Mouse (Mus musculus): ENCODE results near the gene Tspan2. TPM values are rescaled to one million over a fixed set of nuclear protein-coding genes. Genes with fewer than 3 reads are reported as not detected.
A peak's percentile ranks its signal among the peaks of the same experiment; 100 is the strongest.

Tspan2 gene
- 6.1 and 6.7 TPM in 2 replicates for polyA plus RNA-seq (2012; rRNA removed)
- polyA plus RNA-seq (2014; fragmentation: Nextera tagmentation; extraction: Ambion mirVana), result 7.8 and 8.4 TPM in 2 replicates

- no peak for TF ChIP-seq POLR2A (IDR thresholded peaks at IDR 0.05; ENCODE audit: borderline replicate concordance, extremely low read depth, insufficient read depth, insufficient read length)
- WGBS, result 1% methylated on average over 31 of the region's 54 CpGs
- no peak for DNase-seq (ENCODE audit: low spot score)
- no peaks in the 10 kb centered on the region for H3K36me3 ChIP-seq (ENCODE audit: control insufficient read depth, insufficient read depth, low read length)
- peak within 1 kb of the TSS; percentile 48; the same call in 1 of the 2 replicates for H3K27ac ChIP-seq (replicated peaks; ENCODE audit: low read depth, low read length)
- H3K27me3 ChIP-seq (ENCODE audit: control insufficient read depth, insufficient read depth, low read length), result no peaks in the 10 kb centered on the region
- H3K9me3 ChIP-seq (ENCODE audit: control insufficient read depth, low read length), result no peaks in the 10 kb centered on the region
- peak within 1 kb of the TSS; percentile 68 for H3K4me3 ChIP-seq (replicated peaks; ENCODE audit: low read length)
- peak within 1 kb of the TSS; percentile 88 for H3K4me2 ChIP-seq (replicated peaks; ENCODE audit: low read depth, low read length, severe bottlenecking)
- H3K9ac ChIP-seq (ENCODE audit: low read depth, low read length, severe bottlenecking), result peak within 1 kb of the TSS; percentile 65
- ATAC-seq (ENCODE audit: low FRiP score, low read depth), result peak; percentile 81
- 0 out of 2 replicates have a peak, but pooled peaks cover 2% of the 10 kb centered on the region for H3K4me1 ChIP-seq (ENCODE audit: control insufficient read depth, insufficient read depth, low read length)
These were observed at the start of gene Tspan2 for GRCm38 (mm10) chr3:102734313-102735030. Gene Tspan2, plus strand, starts transcription at chr3:102734529.

GRCm38 (mm10) chr3:102686861-102687260 lies 47.5 kb upstream of the Tspan2 start:
- Histone ChIP-seq H3K27me3 (ENCODE audit: control insufficient read depth, insufficient read depth, low read length) (no peaks in the 10 kb centered on the region), H3K9me3 (ENCODE audit: control insufficient read depth, low read length) (no peaks in the 10 kb centered on the region), H3K4me1 (ENCODE audit: control insufficient read depth, insufficient read depth, low read length) (0 out of 2 replicates have a peak, but pooled peaks cover 3% of the 10 kb centered on the region), H3K36me3 (ENCODE audit: control insufficient read depth, insufficient read depth, low read length) (no peaks in the 10 kb centered on the region), H3K9ac (ENCODE audit: low read depth, low read length, severe bottlenecking) (no peak overlapping the region), H3K4me2 (replicated peaks; ENCODE audit: low read depth, low read length, severe bottlenecking) (no peak overlapping the region), H3K4me3 (replicated peaks; ENCODE audit: low read length) (no peak overlapping the region), H3K27ac (replicated peaks; ENCODE audit: low read depth, low read length) (no peak overlapping the region)
- no peak for TF ChIP-seq POLR2A (IDR thresholded peaks at IDR 0.05; ENCODE audit: borderline replicate concordance, extremely low read depth, insufficient read depth, insufficient read length)
- no peak for DNase-seq (ENCODE audit: low spot score)
- WGBS, result 86% methylated on average over 5 of the region's 5 CpGs
- ATAC-seq (ENCODE audit: low FRiP score, low read depth), result no peak

- no peak overlapping the region for H3K4me2 ChIP-seq (replicated peaks; ENCODE audit: low read depth, low read length, severe bottlenecking)
- no peak overlapping the region for H3K27ac ChIP-seq (replicated peaks; ENCODE audit: low read depth, low read length)
- peak; percentile 41 for DNase-seq (ENCODE audit: low spot score)
- peaks cover 5% of the 10 kb centered on the region; the same call in 1 of the 2 replicates for H3K4me1 ChIP-seq (ENCODE audit: control insufficient read depth, insufficient read depth, low read length)
- no peaks in the 10 kb centered on the region for H3K36me3 ChIP-seq (ENCODE audit: control insufficient read depth, insufficient read depth, low read length)
- no peak overlapping the region for H3K4me3 ChIP-seq (replicated peaks; ENCODE audit: low read length)
- WGBS, result 23% methylated on average over 8 of the region's 8 CpGs
- no peak overlapping the region for H3K9ac ChIP-seq (ENCODE audit: low read depth, low read length, severe bottlenecking)
- no peak for ATAC-seq (ENCODE audit: low FRiP score, low read depth)
- H3K27me3 ChIP-seq (ENCODE audit: control insufficient read depth, insufficient read depth, low read length), result no peaks in the 10 kb centered on the region
- H3K9me3 ChIP-seq (ENCODE audit: control insufficient read depth, low read length), result no peaks in the 10 kb centered on the region
- no peak for TF ChIP-seq POLR2A (IDR thresholded peaks at IDR 0.05; ENCODE audit: borderline replicate concordance, extremely low read depth, insufficient read depth, insufficient read length)
These were observed 46.5 kb upstream of the Tspan2 start for GRCm38 (mm10) chr3:102687852-102688251.

- WGBS, result 39% methylated on average over 11 of the region's 11 CpGs
- H3K4me2 ChIP-seq (replicated peaks; ENCODE audit: low read depth, low read length, severe bottlenecking), result no peak overlapping the region
- H3K4me1 ChIP-seq (ENCODE audit: control insufficient read depth, insufficient read depth, low read length), result peaks cover 8% of the 10 kb centered on the region; the same call in 1 of the 2 replicates
These were observed 42.4 kb upstream of the Tspan2 start for GRCm38 (mm10) chr3:102691802-102692484.

GRCm38 (mm10) chr3:102692758-102693325 lies 41.5 kb upstream of the Tspan2 start:
- Histone ChIP-seq H3K4me2 (replicated peaks; ENCODE audit: low read depth, low read length, severe bottlenecking) (no peak overlapping the region), H3K4me1 (ENCODE audit: control insufficient read depth, insufficient read depth, low read length) (peaks cover 5% of the 10 kb centered on the region; the same call in 1 of the 2 replicates), H3K36me3 (ENCODE audit: control insufficient read depth, insufficient read depth, low read length) (no peaks in the 10 kb centered on the region), H3K9me3 (ENCODE audit: control insufficient read depth, low read length) (no peaks in the 10 kb centered on the region), H3K27ac (replicated peaks; ENCODE audit: low read depth, low read length) (no peak overlapping the region), H3K4me3 (replicated peaks; ENCODE audit: low read length) (no peak overlapping the region), H3K27me3 (ENCODE audit: control insufficient read depth, insufficient read depth, low read length) (no peaks in the 10 kb centered on the region), H3K9ac (ENCODE audit: low read depth, low read length, severe bottlenecking) (no peak overlapping the region)
- no peak for ATAC-seq (ENCODE audit: low FRiP score, low read depth)
- no peak for DNase-seq (ENCODE audit: low spot score)
- TF ChIP-seq POLR2A (IDR thresholded peaks at IDR 0.05; ENCODE audit: borderline replicate concordance, extremely low read depth, insufficient read depth, insufficient read length), result no peak
- 46% methylated on average over 7 of the region's 7 CpGs for WGBS

More at GRCm38 (mm10) chr3:102691802-102692484, 42.4 kb upstream of the Tspan2 start:
- DNase-seq (ENCODE audit: low spot score), result peak; percentile 91
- no peaks in the 10 kb centered on the region for H3K27me3 ChIP-seq (ENCODE audit: control insufficient read depth, insufficient read depth, low read length)
- H3K4me3 ChIP-seq (replicated peaks; ENCODE audit: low read length), result no peak overlapping the region
- no peak for TF ChIP-seq POLR2A (IDR thresholded peaks at IDR 0.05; ENCODE audit: borderline replicate concordance, extremely low read depth, insufficient read depth, insufficient read length)
- no peaks in the 10 kb centered on the region for H3K9me3 ChIP-seq (ENCODE audit: control insufficient read depth, low read length)
- no peaks in the 10 kb centered on the region for H3K36me3 ChIP-seq (ENCODE audit: control insufficient read depth, insufficient read depth, low read length)
- H3K27ac ChIP-seq (replicated peaks; ENCODE audit: low read depth, low read length), result no peak overlapping the region
- no peak overlapping the region for H3K9ac ChIP-seq (ENCODE audit: low read depth, low read length, severe bottlenecking)
- ATAC-seq (ENCODE audit: low FRiP score, low read depth), result peak; percentile 64; the same call in 1 of the 2 replicates
